In the genomic region with DNA sequence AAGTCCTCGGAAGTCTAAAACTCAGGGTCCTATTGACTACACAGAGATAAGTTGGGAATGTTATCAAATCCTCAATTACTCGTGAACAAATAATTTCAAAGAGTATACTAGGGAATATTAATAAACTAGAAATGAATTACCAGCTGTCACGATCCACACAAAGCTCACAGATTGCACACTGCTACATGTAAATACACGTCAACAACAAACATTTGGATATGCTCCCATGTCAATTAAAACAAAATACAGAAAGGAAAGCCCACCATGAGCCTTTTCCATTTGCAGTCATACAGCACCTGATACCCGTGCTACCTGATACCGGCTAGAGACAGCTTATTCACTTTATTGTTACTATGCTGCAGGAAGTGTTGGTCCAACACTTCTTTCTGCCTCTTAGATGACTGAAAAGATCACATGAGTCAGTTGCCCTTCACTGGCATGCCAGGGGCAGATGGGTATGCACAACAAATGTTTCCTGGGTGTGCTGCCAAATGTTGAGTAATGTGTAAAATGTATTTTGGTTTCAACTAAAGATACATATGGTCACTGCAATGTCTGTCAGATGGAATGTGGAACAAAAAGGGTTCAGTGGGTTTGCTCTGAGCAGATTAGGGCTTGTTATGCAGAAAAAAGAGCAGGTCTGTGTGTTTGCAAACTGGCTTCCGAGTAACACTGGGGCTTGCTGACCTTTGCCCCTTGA, we compare ENCODE assay signal across 11 mouse cellular contexts.
DNase-seq lines count a peak whose midpoint lies in the region; ATAC-seq and TF ChIP-seq lines count a peak whose summit lies in the region.
"Had no signal": no experiment of that assay in that cellular context is flagged by ENCODE, and none has a peak within 500 bp of the region (broad histone marks: within the 10 kb centered on the region; RNA-seq: fewer than 3 reads in every experiment).

No protein-coding gene starts in this region.

- no peak overlapping the region for H3K4me3 ChIP-seq in neural tube, embryonic 11.5 days (ENCODE audit: low read depth, low read length)
- no peak overlapping the region for H3K4me3 ChIP-seq in stomach, postnatal 0 days (ENCODE audit: low read depth, low read length)
- H3K4me3 ChIP-seq in liver, embryonic 12.5 days = no peak overlapping the region
- H3K4me3 ChIP-seq: heart, embryonic 13.5 days had no signal

- no peak for TF ChIP-seq EP300 in stomach, postnatal 0 days (optimal IDR thresholded peaks at IDR 0.05)

- peak; percentile 12 for DNase-seq in neural tube, embryonic 11.5 days (ENCODE audit: low spot score)
- DNase-seq in neural tube, embryonic 10.5 days (ENCODE audit: extremely low spot score, low spot score) = no peak
- peak; percentile 29 to 63 for DNase-seq in cerebellum, postnatal 14 days
- DNase-seq in left cerebral cortex, adult 11 months (ENCODE audit: low spot score) = peak; percentile 4
- DNase-seq in urinary bladder, postnatal 10 days (ENCODE audit: low spot score) = no peak
- no peak for DNase-seq in stomach, postnatal 0 days (ENCODE audit: low spot score)
- DNase-seq: kidney, postnatal 10 days had no signal

- H3K27me3 ChIP-seq in neural tube, embryonic 11.5 days (ENCODE audit: control insufficient read depth, insufficient read depth, low read length) = no peaks in the 10 kb centered on the region
- H3K27me3 ChIP-seq in stomach, postnatal 0 days (ENCODE audit: control insufficient read depth, insufficient read depth, low read length) = no peaks in the 10 kb centered on the region
- H3K27me3 ChIP-seq in liver, embryonic 12.5 days (replicated peaks) = no peaks in the 10 kb centered on the region
- H3K27me3 ChIP-seq: heart, embryonic 13.5 days had no signal

- no peaks in the 10 kb centered on the region for H3K4me1 ChIP-seq in neural tube, embryonic 11.5 days (ENCODE audit: control insufficient read depth, insufficient read depth, low read length)
- no peaks in the 10 kb centered on the region for H3K4me1 ChIP-seq in stomach, postnatal 0 days (replicated peaks; ENCODE audit: control insufficient read depth, insufficient read depth)
- H3K4me1 ChIP-seq in liver, embryonic 12.5 days = no peaks in the 10 kb centered on the region
- H3K4me1 ChIP-seq: heart, embryonic 13.5 days had no signal

- no peak for TF ChIP-seq CTCF in stomach, postnatal 0 days (IDR thresholded peaks at IDR 0.05; ENCODE audit: low read depth)

- WGBS in neural tube, embryonic 11.5 days = 76% methylated on average over 7 of the region's 7 CpGs
- WGBS in stomach, postnatal 0 days = 66% methylated on average over 7 of the region's 7 CpGs
- WGBS in liver, embryonic 12.5 days (ENCODE audit: insufficient replicate concordance) = 62% methylated on average over 7 of the region's 7 CpGs

- H3K4me2 ChIP-seq in neural tube, embryonic 11.5 days (ENCODE audit: low read depth) = no peak overlapping the region
- H3K4me2 ChIP-seq in stomach, postnatal 0 days (replicated peaks; ENCODE audit: low read depth) = no peak overlapping the region
- no peak overlapping the region for H3K4me2 ChIP-seq in liver, embryonic 12.5 days
- H3K4me2 ChIP-seq: heart, embryonic 13.5 days; midbrain, embryonic 11.5 days had no signal

- H3K9me3 ChIP-seq in neural tube, embryonic 11.5 days (ENCODE audit: control insufficient read depth, low read length) = no peaks in the 10 kb centered on the region
- no peaks in the 10 kb centered on the region for H3K9me3 ChIP-seq in stomach, postnatal 0 days (ENCODE audit: control insufficient read depth, low read length)
- H3K9me3 ChIP-seq in liver, embryonic 12.5 days (replicated peaks) = no peaks in the 10 kb centered on the region
- H3K9me3 ChIP-seq: G1E; heart, embryonic 13.5 days had no signal

- no peak for ATAC-seq in neural tube, embryonic 11.5 days (ENCODE audit: insufficient read depth, low FRiP score, low TSS enrichment)
- ATAC-seq in stomach, postnatal 0 days (ENCODE audit: low FRiP score, low TSS enrichment) = no peak
- no peak for ATAC-seq in liver, embryonic 12.5 days

- no peak overlapping the region for H3K27ac ChIP-seq in neural tube, embryonic 11.5 days (ENCODE audit: low read depth, low read length)
- no peak overlapping the region for H3K27ac ChIP-seq in stomach, postnatal 0 days (replicated peaks)
- H3K27ac ChIP-seq in liver, embryonic 12.5 days = no peak overlapping the region
- H3K27ac ChIP-seq: heart, embryonic 13.5 days had no signal

- no peaks in the 10 kb centered on the region for H3K36me3 ChIP-seq in neural tube, embryonic 11.5 days (ENCODE audit: control insufficient read depth, insufficient read depth, low read length)
- H3K36me3 ChIP-seq in stomach, postnatal 0 days (ENCODE audit: control insufficient read depth, insufficient read depth, low read length) = no peaks in the 10 kb centered on the region
- no peaks in the 10 kb centered on the region for H3K36me3 ChIP-seq in liver, embryonic 12.5 days
- H3K36me3 ChIP-seq: G1E; heart, embryonic 13.5 days had no signal

- no peak overlapping the region for H3K9ac ChIP-seq in neural tube, embryonic 11.5 days (ENCODE audit: low read length)
- H3K9ac ChIP-seq in stomach, postnatal 0 days (ENCODE audit: low read length) = no peak overlapping the region
- H3K9ac ChIP-seq in liver, embryonic 12.5 days = no peak overlapping the region
- H3K9ac ChIP-seq: heart, embryonic 13.5 days had no signal

Comparison
In these comparisons a context has a peak if more than half of its experiments do, and no peak if none do; other contexts are left out.
1. DNase-seq: peak in neural tube, embryonic 11.5 days (single experiment), cerebellum, postnatal 14 days (2 of 2) and left cerebral cortex, adult 11 months (single experiment); none in neural tube, embryonic 10.5 days (single experiment), urinary bladder, postnatal 10 days (single experiment) and stomach, postnatal 0 days (single experiment).